Mouse (Mus musculus) liver, embryonic 14.5 days (tissue): Measurements from ENCODE around the gene Ugt2b34.

ENCODE experiments used
- CTCF ChIP-seq: IDR thresholded peaks from 2 replicates; pipeline ENCODE4 v1.5.1; 2016; ENCODE audit warnings: antibody characterized with exemption, low read depth, control low read depth
- EP300 ChIP-seq: IDR thresholded peaks from 2 replicates; pipeline ENCODE4 v1.6.1; 2016; ENCODE audit warnings: antibody characterized with exemption, low read depth

DNA sequence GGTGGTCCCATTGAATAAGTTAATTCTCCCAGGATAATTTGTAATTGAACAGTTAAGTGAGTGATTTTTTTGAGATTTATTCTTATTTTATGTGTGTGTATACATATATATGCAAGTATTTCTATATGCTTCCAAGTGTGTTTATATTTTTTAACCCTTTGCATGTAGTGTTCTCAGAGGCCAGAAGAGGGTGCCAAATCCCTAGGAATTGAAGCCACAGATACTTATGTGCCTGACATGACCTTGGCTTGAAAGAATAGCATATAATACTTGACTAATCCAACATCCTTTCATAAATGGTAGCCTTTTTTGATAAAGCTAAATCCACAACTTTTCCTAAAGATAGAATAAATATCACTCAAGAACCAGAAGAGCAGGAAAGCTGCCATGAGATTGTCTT, 56.6 kb downstream of the Ugt2b34 start:
- TF ChIP-seq CTCF (peak; percentile 38; the same call in 1 of the 2 replicates), EP300 (no peak)
